Mouse (Mus musculus) embryonic fibroblast, embryonic 13.5 days (primary cell): ENCODE measurements around the gene Rbm39.

ENCODE experiments used
- CTCF ChIP-seq: IDR thresholded peaks from 2 replicates; pipeline ENCODE4 v1.5.1; 2011; ENCODE audit warnings: mild to moderate bottlenecking, control low read depth, low read length, moderate library complexity, borderline replicate concordance; ENCODE audit not compliant: insufficient read depth
- POLR2A ChIP-seq: IDR thresholded peaks from 2 replicates; pipeline ENCODE4 v1.6.1; 2011; ENCODE audit warnings: low read depth, mild to moderate bottlenecking, control low read depth, low read length, moderate library complexity

GRCm38 (mm10) chr2:156123731-156124130 is 56.3 kb downstream of the Rbm39 start:
- TF ChIP-seq POLR2A = no peak
- no peak for TF ChIP-seq CTCF
